Mouse (Mus musculus): ENCODE measurements around the gene Lrrc4b. TPM values are rescaled to one million over a fixed set of nuclear protein-coding genes. Genes with fewer than 3 reads are reported as not detected.

Lrrc4b gene
- polyA plus RNA-seq, 1 experiment from 2014 or later = 3.2 TPM

- H3K4me2 ChIP-seq (ENCODE audit: low read depth, low read length) = no peak overlapping the region
- H3K27me3 ChIP-seq (ENCODE audit: control insufficient read depth, insufficient read depth, low read length) = peaks cover 51% of the 10 kb centered on the region
- no peak overlapping the region for H3K4me3 ChIP-seq (ENCODE audit: low read depth, low read length)
- no peak overlapping the region for H3K9ac ChIP-seq (replicated peaks; ENCODE audit: low read length)
- DNase-seq (ENCODE audit: low spot score) (no peak), ATAC-seq (replicated peaks; ENCODE audit: insufficient number of reproducible peaks, low FRiP score, low TSS enrichment, low read depth) (no peak)
- H3K27ac ChIP-seq (replicated peaks; ENCODE audit: low read depth, low read length) = no peak overlapping the region
- H3K9me3 ChIP-seq (replicated peaks; ENCODE audit: control insufficient read depth, low read length) = no peaks in the 10 kb centered on the region
- H3K36me3 ChIP-seq (replicated peaks; ENCODE audit: control insufficient read depth, insufficient read depth, low read depth, low read length) = no peaks in the 10 kb centered on the region
- WGBS = 33% methylated on average over 7 of the region's 7 CpGs
- no peaks in the 10 kb centered on the region for H3K4me1 ChIP-seq (ENCODE audit: control insufficient read depth, insufficient read depth, low read length)
Observed at GRCm38 (mm10) chr7:44445528-44445923, 16.7 kb downstream of the Lrrc4b start.

GRCm38 (mm10) chr7:44446070-44446855 lies 17.4 kb downstream of the Lrrc4b start:
- WGBS = 54% methylated on average over 12 of the region's 12 CpGs
- H3K4me3 ChIP-seq (ENCODE audit: low read depth, low read length) = no peak overlapping the region
- no peak overlapping the region for H3K9ac ChIP-seq (replicated peaks; ENCODE audit: low read length)
- no peaks in the 10 kb centered on the region for H3K9me3 ChIP-seq (replicated peaks; ENCODE audit: control insufficient read depth, low read length)
- H3K27me3 ChIP-seq (ENCODE audit: control insufficient read depth, insufficient read depth, low read length) = peaks cover 46% of the 10 kb centered on the region
- DNase-seq (ENCODE audit: low spot score) (no peak), ATAC-seq (replicated peaks; ENCODE audit: insufficient number of reproducible peaks, low FRiP score, low TSS enrichment, low read depth) (no peak)
- no peaks in the 10 kb centered on the region for H3K36me3 ChIP-seq (replicated peaks; ENCODE audit: control insufficient read depth, insufficient read depth, low read depth, low read length)
- H3K4me2 ChIP-seq (ENCODE audit: low read depth, low read length) = no peak overlapping the region
- no peak overlapping the region for H3K27ac ChIP-seq (replicated peaks; ENCODE audit: low read depth, low read length)
- H3K4me1 ChIP-seq (ENCODE audit: control insufficient read depth, insufficient read depth, low read length) = no peaks in the 10 kb centered on the region

- no peak for DNase-seq (ENCODE audit: low spot score)
- no peaks in the 10 kb centered on the region for H3K4me1 ChIP-seq (ENCODE audit: control insufficient read depth, insufficient read depth, low read length)
- no peak overlapping the region for H3K9ac ChIP-seq (replicated peaks; ENCODE audit: low read length)
- no peak overlapping the region for H3K4me3 ChIP-seq (ENCODE audit: low read depth, low read length)
- H3K27ac ChIP-seq (replicated peaks; ENCODE audit: low read depth, low read length) = no peak overlapping the region
- no peaks in the 10 kb centered on the region for H3K36me3 ChIP-seq (replicated peaks; ENCODE audit: control insufficient read depth, insufficient read depth, low read depth, low read length)
- no peak overlapping the region for H3K4me2 ChIP-seq (ENCODE audit: low read depth, low read length)
- 9% methylated on average over 3 of the region's 3 CpGs for WGBS
- no peaks in the 10 kb centered on the region for H3K9me3 ChIP-seq (replicated peaks; ENCODE audit: control insufficient read depth, low read length)
- no peaks in the 10 kb centered on the region for H3K27me3 ChIP-seq (ENCODE audit: control insufficient read depth, insufficient read depth, low read length)
- no peak for ATAC-seq (replicated peaks; ENCODE audit: insufficient number of reproducible peaks, low FRiP score, low TSS enrichment, low read depth)
Observed at GRCm38 (mm10) chr7:44453256-44453655, 24.4 kb downstream of the Lrrc4b start.

- ATAC-seq (replicated peaks; ENCODE audit: insufficient number of reproducible peaks, low FRiP score, low TSS enrichment, low read depth) = no peak
- WGBS = 85% methylated on average over 1 of the region's 1 CpGs
Observed at GRCm38 (mm10) chr7:44456302-44456701, 27.5 kb downstream of the Lrrc4b start.

GRCm38 (mm10) chr7:44460067-44460466 lies 31.2 kb downstream of the Lrrc4b start:
- Histone ChIP-seq H3K4me2 (ENCODE audit: low read depth, low read length) (no peak overlapping the region), H3K36me3 (replicated peaks; ENCODE audit: control insufficient read depth, insufficient read depth, low read depth, low read length) (no peaks in the 10 kb centered on the region), H3K27ac (replicated peaks; ENCODE audit: low read depth, low read length) (no peak overlapping the region), H3K27me3 (ENCODE audit: control insufficient read depth, insufficient read depth, low read length) (peaks cover 32% of the 10 kb centered on the region), H3K9me3 (replicated peaks; ENCODE audit: control insufficient read depth, low read length) (no peaks in the 10 kb centered on the region), H3K9ac (replicated peaks; ENCODE audit: low read length) (no peak overlapping the region), H3K4me3 (ENCODE audit: low read depth, low read length) (no peak overlapping the region), H3K4me1 (ENCODE audit: control insufficient read depth, insufficient read depth, low read length) (peaks cover 3% of the 10 kb centered on the region; the same call in 1 of the 2 replicates)
- WGBS = 81% methylated on average over 6 of the region's 6 CpGs
- ATAC-seq (replicated peaks; ENCODE audit: insufficient number of reproducible peaks, low FRiP score, low TSS enrichment, low read depth) (no peak), DNase-seq (ENCODE audit: low spot score) (no peak)

More at GRCm38 (mm10) chr7:44456302-44456701, 27.5 kb downstream of the Lrrc4b start:
- DNase-seq (ENCODE audit: low spot score) = no peak
- no peaks in the 10 kb centered on the region for H3K4me1 ChIP-seq (ENCODE audit: control insufficient read depth, insufficient read depth, low read length)
- no peaks in the 10 kb centered on the region for H3K9me3 ChIP-seq (replicated peaks; ENCODE audit: control insufficient read depth, low read length)
- H3K27me3 ChIP-seq (ENCODE audit: control insufficient read depth, insufficient read depth, low read length) = peaks cover 9% of the 10 kb centered on the region
- no peak overlapping the region for H3K27ac ChIP-seq (replicated peaks; ENCODE audit: low read depth, low read length)
- no peak overlapping the region for H3K4me2 ChIP-seq (ENCODE audit: low read depth, low read length)
- no peak overlapping the region for H3K4me3 ChIP-seq (ENCODE audit: low read depth, low read length)
- no peak overlapping the region for H3K9ac ChIP-seq (replicated peaks; ENCODE audit: low read length)
- no peaks in the 10 kb centered on the region for H3K36me3 ChIP-seq (replicated peaks; ENCODE audit: control insufficient read depth, insufficient read depth, low read depth, low read length)

GRCm38 (mm10) chr7:44460767-44461502 lies 32.1 kb downstream of the Lrrc4b start:
- DNase-seq (ENCODE audit: low spot score) (no peak), ATAC-seq (replicated peaks; ENCODE audit: insufficient number of reproducible peaks, low FRiP score, low TSS enrichment, low read depth) (no peak)
- H3K36me3 ChIP-seq (replicated peaks; ENCODE audit: control insufficient read depth, insufficient read depth, low read depth, low read length) = no peaks in the 10 kb centered on the region
- H3K9me3 ChIP-seq (replicated peaks; ENCODE audit: control insufficient read depth, low read length) = no peaks in the 10 kb centered on the region
- H3K27ac ChIP-seq (replicated peaks; ENCODE audit: low read depth, low read length) = no peak overlapping the region
- no peak overlapping the region for H3K4me3 ChIP-seq (ENCODE audit: low read depth, low read length)
- peaks cover 32% of the 10 kb centered on the region for H3K27me3 ChIP-seq (ENCODE audit: control insufficient read depth, insufficient read depth, low read length)
- H3K4me2 ChIP-seq (ENCODE audit: low read depth, low read length) = no peak overlapping the region
- no peak overlapping the region for H3K9ac ChIP-seq (replicated peaks; ENCODE audit: low read length)
- H3K4me1 ChIP-seq (ENCODE audit: control insufficient read depth, insufficient read depth, low read length) = peaks cover 3% of the 10 kb centered on the region; the same call in 1 of the 2 replicates
- 74% methylated on average over 31 of the region's 31 CpGs for WGBS

- Histone ChIP-seq H3K4me2 (ENCODE audit: low read depth, low read length) (no peak overlapping the region), H3K36me3 (replicated peaks; ENCODE audit: control insufficient read depth, insufficient read depth, low read depth, low read length) (no peaks in the 10 kb centered on the region), H3K4me3 (ENCODE audit: low read depth, low read length) (no peak overlapping the region), H3K27ac (replicated peaks; ENCODE audit: low read depth, low read length) (no peak overlapping the region), H3K9ac (replicated peaks; ENCODE audit: low read length) (no peak overlapping the region), H3K4me1 (ENCODE audit: control insufficient read depth, insufficient read depth, low read length) (peaks cover 3% of the 10 kb centered on the region; the same call in 1 of the 2 replicates), H3K27me3 (ENCODE audit: control insufficient read depth, insufficient read depth, low read length) (peaks cover 32% of the 10 kb centered on the region), H3K9me3 (replicated peaks; ENCODE audit: control insufficient read depth, low read length) (no peaks in the 10 kb centered on the region)
- ATAC-seq (replicated peaks; ENCODE audit: insufficient number of reproducible peaks, low FRiP score, low TSS enrichment, low read depth) (no peak), DNase-seq (ENCODE audit: low spot score) (no peak)
- WGBS = 70% methylated on average over 56 of the region's 57 CpGs
Observed at GRCm38 (mm10) chr7:44461503-44462217, 32.8 kb downstream of the Lrrc4b start.
